Mouse (Mus musculus) layer of hippocampus, postnatal 10 days (tissue): Measurements from ENCODE around the gene Stk33. TPM values are rescaled to one million over a fixed set of nuclear protein-coding genes. Genes with fewer than 3 reads are reported as not detected.
A peak's percentile ranks its signal among the peaks of the same experiment; 100 is the strongest.
"Not testable (repeated sequence)": the region's sequence is repeated elsewhere in the genome, so short reads cannot be mapped to it uniquely, and the experiment has no call there.

ENCODE experiments used
- DNase-seq, 2 experiments: peaks; one replicate each; pipeline ENCODE4 v3.0.0; 2021; ENCODE audit warnings: low spot score in 2 of 2
- long read RNA-seq: library from polyadenylated mRNA; stranded (forward); transcript quantifications from one replicate; pipeline ENCODE4 v2.0.0, GENCODE M21; 2023
- total RNA-seq, 2 experiments: library from RNA; stranded (reverse); gene quantifications; 2 replicates each; pipeline ENCODE4 v1.2.3; 2021

Gene Stk33
- 1 to 10 TPM; 1.3 to 1.6 TPM for total RNA-seq
- long read RNA-seq, partial matches to known transcripts: 1 of 3 reads
- long read RNA-seq, other reads (novel, unspliced or antisense): 1 of 3 reads

DNA sequence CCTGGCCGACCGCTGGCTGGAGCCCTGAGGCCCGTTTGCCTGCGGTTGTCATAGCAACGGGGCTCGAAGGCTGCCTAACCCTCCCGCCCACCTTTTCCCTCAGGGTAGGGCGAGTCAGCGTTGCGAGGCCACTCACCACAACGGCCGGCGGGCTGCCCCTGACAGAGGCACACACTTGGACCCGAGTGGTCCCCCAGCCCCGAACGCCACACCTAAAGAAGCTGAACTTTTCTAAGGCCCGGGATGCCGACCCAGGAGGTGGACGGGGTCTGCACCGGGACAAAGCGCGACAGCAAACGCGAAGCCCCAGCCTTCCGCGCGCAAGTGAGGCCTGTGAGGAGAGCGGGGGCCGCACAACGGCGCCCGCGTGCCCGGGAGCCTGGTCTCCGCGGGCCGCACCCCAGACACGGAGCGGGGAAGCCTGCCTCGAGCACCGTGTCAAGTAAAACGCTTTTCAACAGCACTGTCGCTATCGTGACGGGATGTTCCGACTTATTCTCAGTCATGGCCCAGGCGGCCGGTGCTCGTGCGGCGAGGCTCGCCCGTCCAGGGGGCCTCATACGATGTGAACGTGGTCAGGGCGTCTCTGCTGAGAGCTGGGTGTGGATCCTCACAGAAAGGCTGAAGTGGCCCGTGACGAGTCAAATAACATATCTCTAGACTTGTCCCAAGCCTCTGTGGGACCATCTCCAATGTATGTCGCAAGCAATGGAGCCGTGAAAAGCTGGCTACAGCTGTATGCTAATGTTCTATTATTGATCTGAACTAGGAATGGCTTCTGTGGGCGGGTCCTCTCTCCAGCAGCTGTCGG, at the start of gene Stk33:
Gene Stk33 (minus strand): TSS at position 301 of the 811 bp plus-strand sequence.
- peak; percentile 42 to 50 for DNase-seq

- DNase-seq: no peak
These were observed 45.3 kb upstream of the Stk33 start for GRCm38 (mm10) chr7:109484221-109484620.

- DNase-seq: peak; percentile 36 to 43
These were observed 41.9 kb upstream of the Stk33 start for GRCm38 (mm10) chr7:109480765-109481197.

- no peak for DNase-seq
These were observed 39.0 kb upstream of the Stk33 start for GRCm38 (mm10) chr7:109477926-109478325.

DNA sequence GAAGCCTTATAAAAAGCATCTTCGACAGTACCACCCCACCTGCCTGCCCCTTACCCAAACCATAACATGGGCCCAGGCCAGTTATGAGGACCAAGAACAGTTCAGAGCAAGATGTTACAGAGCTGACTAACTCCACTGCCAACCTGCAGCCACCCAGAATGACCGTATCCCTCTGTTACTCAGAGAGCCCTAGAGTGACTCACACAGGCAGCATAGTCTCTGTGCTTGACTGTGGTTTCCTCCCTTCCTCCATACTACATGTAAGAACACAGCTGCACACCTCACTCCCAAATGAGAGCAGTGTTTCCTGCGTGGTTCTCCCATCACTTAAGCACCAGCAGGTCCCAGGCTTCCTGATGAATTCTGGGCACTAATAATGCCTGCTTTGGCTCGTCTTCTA, 31.8 kb upstream of the Stk33 start:
- no peak for DNase-seq

GRCm38 (mm10) chr7:109468262-109468701, 29.4 kb upstream of the Stk33 start:
- no peak for DNase-seq

- DNase-seq: no peak
These were observed 28.7 kb upstream of the Stk33 start for GRCm38 (mm10) chr7:109467591-109467990.

DNA sequence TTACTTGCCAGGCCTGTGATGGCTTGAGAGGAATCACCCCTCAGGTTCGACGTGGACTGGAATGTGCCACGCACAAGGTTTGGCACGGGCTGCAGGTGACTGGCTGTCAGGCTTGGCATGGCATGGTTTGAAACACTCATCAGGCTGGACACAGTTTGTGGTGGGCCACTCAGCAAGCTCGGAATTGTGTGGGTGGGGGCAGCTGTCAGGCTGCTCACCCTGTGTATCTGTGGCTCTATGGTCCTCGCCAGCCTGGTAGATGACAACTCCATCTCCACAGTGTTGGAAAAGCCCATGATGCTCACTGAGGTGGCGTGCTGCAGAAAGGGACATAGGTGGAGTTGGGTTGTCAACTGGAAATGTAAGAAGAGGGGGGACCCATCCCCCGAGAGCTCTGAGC, 21.8 kb upstream of the Stk33 start:
- DNase-seq: no peak

DNA sequence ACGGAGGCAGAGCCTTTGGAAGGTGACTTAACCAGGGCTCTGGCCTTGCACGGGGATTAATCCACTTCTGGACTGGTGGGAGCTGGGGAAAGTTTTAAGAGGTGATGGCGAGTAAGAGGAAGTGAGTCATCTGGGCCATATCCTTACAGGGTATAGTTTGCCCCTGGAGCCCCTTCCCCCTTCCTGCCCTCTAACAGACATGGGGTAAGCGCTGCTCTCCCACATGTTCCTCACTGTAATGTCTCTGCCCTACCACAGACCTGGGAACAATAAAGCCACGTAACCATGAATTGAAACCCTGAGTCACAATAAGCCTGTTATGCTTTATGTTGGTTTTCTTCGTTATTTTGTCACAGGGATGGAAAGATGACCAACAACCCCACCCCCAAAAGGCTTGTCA, 17.7 kb upstream of the Stk33 start:
- DNase-seq: no peak

GRCm38 (mm10) chr7:109455748-109456147, 16.9 kb upstream of the Stk33 start:
- no peak for DNase-seq

- no peak for DNase-seq
These were observed 16.0 kb upstream of the Stk33 start for GRCm38 (mm10) chr7:109454856-109455255.

GRCm38 (mm10) chr7:109448060-109448459, 9.2 kb upstream of the Stk33 start:
- DNase-seq: no peak

DNA sequence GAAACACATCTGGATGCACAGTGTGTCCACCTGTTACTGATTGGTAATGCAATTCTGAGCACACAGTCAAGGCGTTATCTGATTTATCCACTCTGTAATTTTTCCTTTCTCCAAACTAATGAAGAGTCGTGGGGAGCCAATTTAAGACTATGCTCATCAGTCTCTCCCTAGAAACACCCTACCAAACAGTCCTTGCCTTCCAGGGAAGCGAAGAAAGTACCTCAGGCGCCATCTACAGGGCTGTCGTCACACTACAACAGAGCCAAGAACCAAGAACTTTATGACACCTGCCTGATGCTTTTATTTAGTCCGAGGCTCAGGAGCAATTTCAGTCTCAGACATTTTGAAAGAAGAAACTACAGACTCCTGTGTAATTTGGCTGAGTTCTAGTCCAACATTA, 6.1 kb upstream of the Stk33 start:
- peak; percentile 65 to 73 for DNase-seq

- no peak for DNase-seq
These were observed 3.9 kb upstream of the Stk33 start for GRCm38 (mm10) chr7:109442739-109443138.

DNA sequence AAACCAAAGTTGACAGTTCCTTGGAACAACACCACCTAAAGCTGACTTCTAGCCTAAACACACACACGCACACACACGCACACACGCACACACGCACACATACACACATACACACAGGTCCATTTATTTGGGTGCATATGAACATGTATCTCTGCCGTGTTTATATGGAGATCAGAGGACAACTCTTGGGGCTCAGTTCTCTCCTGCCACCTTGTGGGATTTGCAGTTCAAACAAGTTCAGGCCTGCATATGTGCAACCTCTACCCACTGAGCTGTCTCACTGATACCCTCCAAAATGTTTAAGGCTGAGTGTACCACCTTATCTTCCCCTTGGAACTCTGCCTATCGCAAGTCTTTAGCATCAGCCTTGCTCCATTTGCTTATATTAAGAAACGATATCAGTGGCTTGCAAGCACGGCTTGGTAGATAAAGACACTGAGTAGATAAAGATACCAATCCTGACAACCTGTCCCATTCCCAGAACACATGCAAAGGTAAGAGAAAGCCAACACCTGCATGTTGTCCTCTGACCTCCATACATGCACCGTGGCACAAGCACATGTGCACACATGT, 1.9 kb upstream of the Stk33 start:
- no peak for DNase-seq

DNA sequence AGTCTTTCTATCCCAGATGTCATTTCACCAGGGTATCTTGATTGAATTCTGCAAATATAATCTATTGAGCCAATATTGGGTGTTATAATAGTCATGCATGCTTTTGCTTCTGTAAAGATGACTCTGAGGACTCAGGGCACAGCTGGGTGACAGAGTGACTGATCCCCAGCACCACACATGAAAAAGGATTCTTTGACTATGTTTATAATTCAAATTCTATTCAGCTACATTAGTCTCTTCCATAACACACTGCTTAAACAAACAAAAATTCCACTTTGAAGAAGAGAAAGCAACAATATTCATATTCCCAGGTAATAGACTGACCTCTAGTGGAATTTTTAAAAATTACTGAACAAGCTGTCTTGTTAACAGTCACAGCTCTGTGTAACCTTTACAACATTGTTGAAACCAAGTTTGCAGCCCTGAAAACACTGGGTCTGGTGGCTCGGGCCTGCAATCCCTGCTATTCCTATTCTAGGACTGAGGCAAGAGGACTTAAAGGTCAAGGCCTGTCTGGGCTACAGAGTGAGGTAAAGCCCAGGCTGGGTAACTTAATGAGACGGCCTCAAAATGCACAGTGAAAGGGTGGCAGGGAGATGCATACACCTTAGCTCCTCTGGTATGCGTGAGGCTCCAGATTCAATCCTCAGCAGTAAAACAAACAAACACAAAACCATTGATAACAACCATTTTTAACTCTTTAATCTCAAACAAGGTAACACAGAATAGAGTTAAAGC, 14.3 kb downstream of the Stk33 start:
- no peak for DNase-seq

DNA sequence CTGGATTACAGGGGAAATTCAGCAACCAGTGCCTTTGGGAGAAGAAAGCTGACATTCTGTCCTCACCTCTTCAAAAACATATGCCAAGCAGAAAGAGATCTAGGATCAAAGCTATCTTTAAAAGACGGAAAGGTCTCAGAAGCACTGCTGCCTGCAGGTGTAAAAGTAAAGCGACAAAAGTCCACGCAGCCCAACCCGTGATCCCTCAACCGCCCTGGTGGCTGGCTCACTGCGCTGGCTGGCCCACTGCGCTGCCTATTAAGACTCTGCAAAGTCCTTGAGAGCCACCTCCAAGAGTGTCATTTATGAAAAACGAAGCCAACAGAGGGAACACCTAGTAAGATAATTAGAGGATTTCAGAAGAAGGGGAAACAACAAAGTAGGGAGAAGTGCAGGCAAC, 16.1 kb downstream of the Stk33 start:
- no peak for DNase-seq

GRCm38 (mm10) chr7:109405491-109405890, 33.4 kb downstream of the Stk33 start:
- no peak for DNase-seq

DNA sequence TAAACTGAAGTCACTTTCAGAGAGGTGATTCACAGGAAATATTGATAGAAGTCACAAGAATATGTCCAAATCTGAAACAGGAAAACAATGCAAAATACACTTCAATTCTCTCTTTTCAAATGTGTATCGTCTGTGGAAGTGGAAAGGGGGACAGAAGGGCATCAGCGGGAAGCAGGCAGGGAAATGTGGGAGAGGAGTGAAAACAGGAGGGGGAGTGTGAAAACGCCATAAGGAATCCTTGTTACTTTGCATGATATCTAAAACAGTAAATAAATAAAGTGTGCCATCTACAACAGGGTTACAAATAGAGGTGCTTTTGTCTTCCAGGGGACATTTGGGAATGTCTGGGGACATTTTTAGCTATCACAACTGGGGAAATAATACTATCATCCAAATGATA, 39.6 kb downstream of the Stk33 start:
- DNase-seq: no peak

- DNase-seq: no peak
These were observed 57.8 kb downstream of the Stk33 start for GRCm38 (mm10) chr7:109381131-109381530.

- DNase-seq: not testable (repeated sequence)
These were observed 65.3 kb downstream of the Stk33 start for GRCm38 (mm10) chr7:109373556-109373955.
